Mouse (Mus musculus): ENCODE data around the gene Gm17949.
"Not testable (repeated sequence)": the region's sequence is repeated elsewhere in the genome, so short reads cannot be mapped to it uniquely, and the experiment has no call there.

Gene Gm17949

GRCm38 (mm10) chr17:57038978-57039377 lies 27.7 kb downstream of the Gm17949 start:
- intact Hi-C loops (cut with DNase I) = no loop called here

GRCm38 (mm10) chr17:57041554-57041953 lies 30.3 kb downstream of the Gm17949 start, which contains the start of gene Slc25a41:
Gene Slc25a41 (minus strand): TSS chr17:57041654.
- intact Hi-C loops (cut with DNase I) = no loop called here

- intact Hi-C loops (cut with DNase I) = no loop called here
Measured at GRCm38 (mm10) chr17:57047406-57047805, 36.1 kb downstream of the Gm17949 start.

GRCm38 (mm10) chr17:57048816-57049215 lies 37.5 kb downstream of the Gm17949 start:
- intact Hi-C loops (cut with DNase I) = no loop called here

- intact Hi-C loops (cut with DNase I) = not testable (repeated sequence)
Measured at GRCm38 (mm10) chr17:57051679-57052078, 40.4 kb downstream of the Gm17949 start.

- intact Hi-C loops (cut with DNase I) = no loop called here
Measured at GRCm38 (mm10) chr17:57056246-57056645, 45.0 kb downstream of the Gm17949 start.

- intact Hi-C loops (cut with DNase I) = no loop called here
Measured at GRCm38 (mm10) chr17:57058891-57059485, 47.7 kb downstream of the Gm17949 start, which contains the start of gene Crb3. Gene Crb3 (plus strand): TSS chr17:57059105.

GRCm38 (mm10) chr17:57059486-57059977 lies 48.3 kb downstream of the Gm17949 start, which contains the start of gene Slc25a23:
Gene Slc25a23 (minus strand): TSS chr17:57059863.
- intact Hi-C loops (cut with DNase I) = no loop called here

GRCm38 (mm10) chr17:57060231-57060801 lies 49.0 kb downstream of the Gm17949 start:
- intact Hi-C loops (cut with DNase I) = no loop called here

GRCm38 (mm10) chr17:57061069-57061468 lies 49.8 kb downstream of the Gm17949 start:
- intact Hi-C loops (cut with DNase I) = no loop called here

GRCm38 (mm10) chr17:57062011-57062521 lies 50.8 kb downstream of the Gm17949 start:
- intact Hi-C loops (cut with DNase I) = no loop called here

- intact Hi-C loops (cut with DNase I) = no loop called here
Measured at GRCm38 (mm10) chr17:57062548-57062947, 51.3 kb downstream of the Gm17949 start.

- intact Hi-C loops (cut with DNase I) = no loop called here
Measured at GRCm38 (mm10) chr17:57063031-57063430, 51.8 kb downstream of the Gm17949 start.

- intact Hi-C loops (cut with DNase I) = no loop called here
Measured at GRCm38 (mm10) chr17:57066908-57067307, 55.6 kb downstream of the Gm17949 start.

GRCm38 (mm10) chr17:57070272-57070671 lies 59.0 kb downstream of the Gm17949 start:
- intact Hi-C loops (cut with DNase I) = no loop called here

- intact Hi-C loops (cut with DNase I) = no loop called here
Measured at GRCm38 (mm10) chr17:57070699-57071098, 59.4 kb downstream of the Gm17949 start.

All from adrenal gland (tissue).